Mouse (Mus musculus): ENCODE measurements at regions not wholly inside any gene's neighbourhood (a gene's known extent, or its start where the extent isn't known, plus 50 kb on each side); places are given as distances from the start of the nearest gene placed in this dataset.
A peak's percentile ranks its signal among the peaks of the same experiment; 100 is the strongest.

GRCm38 (mm10) chr4:99348674-99349073 lies 53.0 kb downstream of the Gm12689 start:
- peak; percentile 45 for DNase-seq (ENCODE audit: low read depth, low spot score)

GRCm38 (mm10) chr4:99353122-99353774 lies 57.5 kb downstream of the Gm12689 start:
- DNase-seq (ENCODE audit: low read depth, low spot score) = peak; percentile 19

- peak; percentile 93 for DNase-seq (ENCODE audit: low read depth, low spot score)
Observed at GRCm38 (mm10) chr4:99354241-99354640, 58.5 kb downstream of the Gm12689 start.

DNA sequence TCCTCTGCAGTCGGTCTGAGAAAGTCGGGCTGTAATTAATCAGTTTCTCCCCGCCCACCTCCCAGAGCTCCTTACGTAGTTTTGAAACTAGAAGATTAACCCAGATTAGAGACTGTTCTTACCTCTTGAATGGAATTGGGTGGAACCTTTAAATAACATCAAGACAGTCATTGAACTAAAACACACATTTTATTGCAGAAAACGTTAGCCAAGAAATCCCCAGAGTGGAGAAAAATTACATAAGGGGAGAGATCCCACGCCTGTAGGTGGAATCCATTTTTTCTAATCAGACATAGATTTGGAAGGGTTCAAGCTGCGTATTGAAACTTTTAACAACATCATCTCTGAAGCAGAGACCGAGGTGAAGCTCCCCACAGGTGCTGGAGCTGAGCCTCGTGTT lies 59.1 kb downstream of the Gm12689 start:
- DNase-seq (ENCODE audit: low read depth, low spot score) = no peak

DNA sequence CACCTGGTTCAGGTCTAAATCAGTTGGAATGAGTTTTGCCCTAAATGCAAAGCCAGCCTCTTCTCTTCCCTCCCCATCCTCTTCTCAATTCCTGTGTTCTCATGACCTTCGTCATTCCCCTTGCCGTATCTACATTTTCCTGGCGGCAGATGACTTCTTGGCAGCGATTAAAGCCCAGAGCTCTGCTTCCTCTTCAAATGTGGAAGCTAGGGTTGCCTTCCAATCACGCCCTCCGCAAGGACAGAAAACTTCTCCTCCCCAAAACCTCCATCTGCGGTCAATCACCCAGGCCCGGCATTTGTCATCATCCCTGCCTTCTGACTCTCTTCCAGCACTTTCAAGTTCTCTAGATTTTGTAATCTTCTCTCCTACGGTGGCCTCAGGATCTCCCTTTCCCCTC lies 72.3 kb downstream of the Gm12689 start:
- no peak for DNase-seq (ENCODE audit: low read depth, low spot score)

DNA sequence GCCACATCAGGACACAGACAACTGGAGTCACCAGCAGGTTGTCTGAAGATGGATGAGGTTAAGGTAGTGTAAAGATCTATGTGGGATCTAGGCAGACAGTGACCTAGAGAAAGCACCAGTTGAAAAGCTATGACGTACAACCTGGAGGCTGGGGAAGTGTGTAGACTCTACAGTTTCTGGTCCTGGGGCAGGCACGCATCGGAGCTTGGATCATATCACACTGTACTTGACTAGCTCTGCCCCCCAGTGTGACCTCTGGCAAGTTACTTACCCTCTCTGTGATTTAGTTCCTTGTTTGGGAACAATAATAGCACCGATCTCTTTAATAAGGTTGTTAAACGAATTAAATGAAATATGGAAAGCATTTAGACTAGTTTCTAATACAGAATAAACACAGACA lies 75.5 kb downstream of the Gm12689 start:
- DNase-seq (ENCODE audit: low read depth, low spot score) = no peak

DNA sequence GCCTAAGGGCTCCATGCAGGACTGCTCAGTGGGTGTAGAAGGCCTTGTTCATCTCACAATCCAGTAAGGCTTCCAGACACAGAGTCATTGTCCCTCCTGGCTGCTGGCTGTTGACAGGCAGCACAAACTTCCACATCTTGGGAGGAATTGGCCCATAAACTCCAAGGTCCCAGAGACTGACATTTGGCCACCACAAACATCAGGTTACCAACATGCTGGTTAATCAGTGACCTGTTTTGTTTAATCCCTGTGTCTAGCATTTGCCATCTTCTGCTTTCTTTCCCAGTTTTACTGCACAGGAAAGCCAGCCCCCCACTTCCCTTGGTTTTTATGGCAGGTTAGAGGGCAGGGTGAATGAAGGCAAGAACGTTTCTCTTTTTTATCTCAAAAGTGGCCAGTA lies 80.5 kb downstream of the Gm12689 start:
- DNase-seq (ENCODE audit: low read depth, low spot score) = no peak

GRCm38 (mm10) chr4:99376911-99377310 lies 81.2 kb downstream of the Gm12689 start:
- DNase-seq (ENCODE audit: low read depth, low spot score) = no peak

DNA sequence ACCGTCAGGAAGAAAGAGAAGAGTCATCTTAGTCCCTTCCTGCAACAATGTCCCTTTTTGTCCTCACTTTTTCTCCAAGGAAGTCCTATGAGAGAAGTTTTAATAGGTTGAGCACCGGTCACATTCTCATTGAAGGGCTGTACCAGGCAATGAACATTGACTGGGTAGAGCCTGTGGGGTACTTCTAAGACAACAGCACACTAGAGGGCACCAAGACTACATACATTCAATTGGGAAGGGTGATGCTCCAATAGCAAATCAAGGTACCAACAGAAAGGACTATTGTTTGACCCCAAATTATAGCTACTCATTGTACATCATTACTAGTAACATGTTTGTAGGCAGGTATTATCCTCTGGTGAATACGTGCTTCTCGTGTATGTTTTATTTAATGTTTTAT lies 84.3 kb downstream of the Gm12689 start:
- DNase-seq (ENCODE audit: low read depth, low spot score) = peak; percentile 18

DNA sequence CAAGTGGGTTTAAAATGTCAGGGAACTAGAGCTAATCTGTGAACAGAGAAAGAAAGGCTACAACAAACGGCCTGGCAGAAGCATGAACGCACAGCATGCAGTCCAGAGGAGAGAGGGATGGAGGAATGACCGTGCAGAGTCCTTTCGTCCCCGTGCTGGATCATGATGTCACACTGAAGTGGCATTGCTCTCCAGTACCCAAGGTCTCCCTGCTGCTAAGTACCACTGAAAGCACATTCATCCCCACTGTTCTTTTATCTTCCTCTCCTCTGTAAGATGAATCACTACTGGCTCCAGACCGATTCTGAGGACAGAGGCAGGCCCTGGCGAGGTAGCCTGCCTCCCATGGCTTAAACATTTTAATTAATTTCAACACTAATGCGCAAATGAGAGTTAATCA lies 89.7 kb downstream of the Gm12689 start:
- no peak for DNase-seq (ENCODE audit: low read depth, low spot score)

GRCm38 (mm10) chr4:99389428-99389827 lies 93.7 kb downstream of the Gm12689 start:
- no peak for DNase-seq (ENCODE audit: low read depth, low spot score)

GRCm38 (mm10) chr4:99392986-99393385 lies 97.3 kb downstream of the Gm12689 start:
- DNase-seq (ENCODE audit: low read depth, low spot score) = no peak

DNA sequence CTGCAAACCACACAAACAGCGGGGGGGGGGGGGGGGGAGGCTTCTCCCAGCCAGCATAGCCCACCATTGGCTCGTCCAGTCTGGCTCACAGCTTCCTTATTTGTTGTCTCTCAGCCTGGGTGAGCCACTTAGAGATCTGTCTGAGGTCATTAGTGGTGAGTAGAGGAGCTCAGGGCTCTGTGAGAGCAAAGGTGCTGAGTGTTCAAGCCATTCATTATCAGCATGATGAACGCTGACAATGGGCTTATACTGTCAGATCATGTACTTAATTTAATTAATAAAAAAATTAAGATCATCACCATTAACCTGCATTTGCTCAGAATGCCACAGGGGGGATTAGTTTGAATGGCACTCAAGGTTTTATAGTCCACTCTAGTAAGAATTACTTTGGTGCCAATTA lies 98.5 kb downstream of the Gm12689 start:
- no peak for DNase-seq (ENCODE audit: low read depth, low spot score)

DNA sequence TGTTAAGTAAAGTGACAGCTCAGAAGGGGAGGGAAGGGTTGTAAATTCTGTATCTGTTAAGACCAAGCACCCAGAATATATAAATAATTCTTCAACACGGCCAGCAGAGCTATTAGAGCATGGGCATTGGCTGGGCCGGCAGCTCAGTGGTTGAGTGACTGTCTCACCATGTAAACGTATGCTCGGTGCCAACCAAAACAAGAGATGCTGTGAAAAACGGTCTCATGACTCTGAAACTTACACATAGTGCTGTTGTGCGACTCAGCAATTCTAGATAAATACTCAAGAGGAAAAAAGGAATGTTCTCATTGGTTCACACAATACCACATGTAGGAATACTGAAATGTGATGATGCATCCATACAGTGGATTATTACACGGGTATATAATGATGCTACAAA lies 111.8 kb downstream of the Gm12689 start:
- no peak for DNase-seq (ENCODE audit: low read depth, low spot score)

DNA sequence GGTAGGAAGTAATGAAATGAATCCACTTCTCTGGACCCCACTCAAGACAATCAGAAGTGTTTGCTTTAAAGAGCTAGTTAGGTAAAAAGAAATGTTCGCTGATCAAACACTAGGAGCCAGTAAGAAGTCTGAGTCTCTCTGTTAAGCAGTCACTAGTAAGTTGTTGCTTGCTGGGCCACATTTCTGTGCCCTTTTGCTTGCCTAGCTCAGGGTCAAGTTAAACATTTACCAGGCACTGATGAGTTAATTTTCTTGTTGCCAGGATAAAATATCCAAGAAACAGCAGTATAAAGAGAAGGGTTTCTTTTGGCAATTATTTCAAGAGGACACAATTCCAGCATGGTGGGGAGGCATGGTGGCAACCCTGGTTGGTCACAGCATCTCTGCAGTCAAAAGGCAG lies 127.7 kb downstream of the Gm12689 start:
- DNase-seq (ENCODE audit: low read depth, low spot score) = no peak

- no peak for DNase-seq (ENCODE audit: low read depth, low spot score)
Observed at GRCm38 (mm10) chr4:99445077-99445754, 149.5 kb downstream of the Gm12689 start.

GRCm38 (mm10) chr4:99445755-99446128 lies 150.0 kb downstream of the Gm12689 start:
- DNase-seq (ENCODE audit: low read depth, low spot score) = no peak

DNA sequence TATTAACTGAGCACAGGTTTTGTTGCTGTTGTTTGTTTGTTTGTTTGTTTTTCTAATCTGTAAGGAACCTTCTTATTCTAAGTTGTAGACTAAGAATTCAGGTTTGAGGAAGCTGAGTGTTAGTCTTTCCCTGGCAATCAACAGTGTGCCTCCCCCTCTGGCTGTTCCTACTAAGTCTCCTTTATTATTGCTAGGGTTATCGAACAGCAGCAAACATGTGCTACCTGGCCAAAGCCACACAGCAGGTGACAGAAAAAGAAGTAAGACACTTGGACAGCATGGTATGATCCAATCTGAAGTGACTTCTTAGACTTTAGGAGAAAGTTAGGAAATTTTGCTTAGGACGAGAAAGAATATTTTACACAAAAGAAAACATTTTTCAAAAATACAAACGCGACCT lies 163.3 kb downstream of the Gm12689 start:
- DNase-seq (ENCODE audit: low read depth, low spot score) = no peak

GRCm38 (mm10) chr4:99459436-99459835 lies 163.7 kb downstream of the Gm12689 start:
- DNase-seq (ENCODE audit: low read depth, low spot score) = no peak

DNA sequence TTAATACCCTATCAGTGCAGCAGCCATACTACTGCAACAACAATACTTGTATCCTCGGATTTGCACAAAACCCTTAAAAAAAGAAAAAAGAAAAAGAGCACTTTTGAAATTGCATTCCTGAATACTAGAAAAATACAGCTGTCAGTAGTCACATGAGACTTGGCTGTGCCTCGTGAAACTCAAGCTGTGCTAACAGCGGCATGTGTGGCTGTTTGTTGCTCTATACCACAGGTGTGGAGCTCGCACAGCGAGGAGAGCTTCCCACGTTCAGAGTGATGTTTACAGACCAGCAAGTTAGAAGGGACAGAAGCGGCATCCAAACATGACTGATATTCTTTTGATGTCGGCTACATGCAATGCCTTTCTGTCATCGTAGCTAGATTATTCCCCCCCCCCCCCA lies 169.8 kb downstream of the Gm12689 start:
- no peak for DNase-seq (ENCODE audit: low read depth, low spot score)

GRCm38 (mm10) chr4:99475701-99476218 lies 180.1 kb downstream of the Gm12689 start:
- DNase-seq (ENCODE audit: low read depth, low spot score) = no peak

DNA sequence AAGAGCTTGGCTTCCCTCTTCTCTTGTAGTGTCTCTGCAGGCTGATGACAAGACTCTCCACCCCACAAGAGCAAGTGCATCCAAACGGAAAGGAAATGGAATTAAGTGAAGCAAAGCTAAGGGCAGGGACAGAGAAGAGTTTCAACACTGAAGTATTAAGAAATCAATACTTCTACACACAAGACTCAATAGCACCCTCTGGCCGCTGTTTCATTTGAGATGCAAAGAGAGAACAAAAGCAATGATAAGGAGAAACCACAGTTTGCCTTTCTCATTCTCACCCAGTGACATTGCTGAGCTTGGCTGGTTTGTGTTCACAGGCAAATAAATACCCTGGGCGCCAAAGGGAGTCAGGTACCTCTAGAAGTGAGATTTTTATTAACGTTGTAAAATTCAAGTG lies 171.8 kb upstream of the Foxd3 start:
- no peak for DNase-seq (ENCODE audit: low read depth, low spot score)

Measured in A20 (cell line).